Mouse (Mus musculus) bone marrow macrophage, adult 2 months (primary cell): ENCODE data around the gene Fndc3b.

ENCODE experiments used
- CTCF ChIP-seq: IDR thresholded peaks from 2 replicates; pipeline ENCODE4 v1.5.1; 2012; ENCODE audit warnings: low read depth, mild to moderate bottlenecking, low read length, moderate library complexity
- POLR2A ChIP-seq: IDR thresholded peaks from 2 replicates; pipeline ENCODE4 v1.6.1; 2012; ENCODE audit warnings: mild to moderate bottlenecking, low read depth, low read length, borderline replicate concordance

DNA sequence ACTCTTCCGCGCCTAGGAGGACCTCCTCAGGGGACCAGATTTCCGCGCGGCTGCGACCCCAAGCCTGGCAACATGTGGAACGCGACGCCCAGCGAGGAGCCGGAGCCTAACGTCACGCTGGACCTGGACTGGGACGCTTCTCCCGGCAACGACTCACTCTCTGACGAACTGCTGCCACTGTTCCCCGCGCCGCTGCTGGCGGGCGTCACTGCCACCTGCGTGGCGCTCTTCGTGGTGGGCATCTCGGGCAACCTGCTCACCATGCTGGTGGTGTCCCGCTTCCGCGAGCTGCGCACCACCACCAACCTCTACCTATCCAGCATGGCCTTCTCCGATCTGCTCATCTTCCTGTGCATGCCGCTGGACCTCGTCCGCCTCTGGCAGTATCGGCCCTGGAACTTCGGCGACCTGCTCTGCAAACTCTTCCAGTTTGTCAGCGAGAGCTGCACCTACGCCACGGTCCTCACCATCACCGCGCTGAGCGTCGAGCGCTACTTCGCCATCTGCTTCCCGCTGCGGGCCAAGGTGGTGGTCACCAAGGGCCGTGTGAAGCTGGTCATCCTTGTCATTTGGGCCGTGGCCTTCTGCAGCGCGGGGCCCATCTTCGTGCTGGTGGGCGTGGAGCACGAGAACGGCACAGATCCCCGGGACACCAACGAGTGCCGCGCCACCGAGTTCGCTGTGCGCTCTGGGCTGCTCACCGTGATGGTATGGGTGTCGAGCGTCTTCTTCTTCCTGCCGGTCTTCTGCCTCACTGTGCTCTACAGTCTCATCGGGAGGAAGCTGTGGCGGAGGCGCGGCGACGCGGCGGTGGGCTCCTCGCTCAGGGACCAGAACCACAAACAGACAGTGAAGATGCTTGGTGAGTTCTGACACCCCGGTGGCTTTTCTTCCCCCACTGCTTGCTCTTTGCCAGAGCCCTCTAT lies 339.1 kb downstream of the Fndc3b start:
- TF ChIP-seq CTCF (no peak), POLR2A (no peak)
